ENCODE assay signal across 7 mouse cellular contexts in the genomic region with DNA sequence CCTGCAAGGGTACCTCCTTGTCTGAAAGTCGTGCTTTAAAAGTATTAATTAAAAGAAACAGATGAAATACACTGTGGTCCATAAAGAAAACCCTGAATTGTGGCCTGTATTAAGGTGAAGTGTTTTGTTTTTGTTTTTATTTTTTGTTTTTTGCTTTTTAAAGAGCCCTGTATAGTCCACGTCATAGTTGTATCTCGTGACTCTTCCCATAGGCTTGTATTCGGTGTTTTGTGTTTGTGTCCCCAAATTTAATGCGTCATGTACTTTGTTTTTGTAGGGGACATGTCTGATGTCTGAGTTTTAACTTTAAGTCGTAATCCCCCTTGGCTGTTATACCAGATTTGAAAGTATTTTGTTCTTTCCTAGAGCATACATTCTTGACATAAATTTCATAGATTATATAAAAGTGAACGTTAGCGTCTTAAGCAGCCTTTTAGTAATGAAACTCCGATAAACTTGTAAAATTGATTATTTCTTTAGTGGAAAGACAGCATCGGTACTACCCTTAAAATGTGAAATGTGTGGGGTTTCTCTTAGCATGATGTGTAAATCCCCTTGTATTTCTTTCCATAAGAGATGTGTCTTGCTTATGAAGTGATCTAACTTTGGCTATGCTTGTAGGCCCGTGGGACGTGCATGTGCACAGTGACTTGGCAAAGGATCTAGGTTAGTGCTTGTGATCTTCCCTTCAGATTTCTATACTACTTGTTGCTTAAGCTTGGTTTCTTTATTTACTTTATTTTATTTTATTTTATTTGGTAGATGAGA. TPM values are rescaled to one million over a fixed set of nuclear protein-coding genes. Genes with fewer than 3 reads are reported as not detected.
A peak's percentile ranks its signal among the peaks of the same experiment; 100 is the strongest.
DNase-seq lines count a peak whose midpoint lies in the region; ATAC-seq lines count a peak whose summit lies in the region.

No protein-coding gene starts in this region.

- peak overlapping the region; percentile 94; the same call in 1 of the 2 replicates for H3K27ac ChIP-seq in embryonic facial prominence, embryonic 12.5 days
- no peak overlapping the region for H3K27ac ChIP-seq in limb, embryonic 12.5 days
- peak overlapping the region; percentile 92 for H3K27ac ChIP-seq in stomach, embryonic 15.5 days

- DNase-seq in thymus, postnatal 0 days (ENCODE audit: low spot score) = no peak

- H3K4me1 ChIP-seq in megakaryocyte, embryonic 14.5 days = peaks cover 52% of the 10 kb centered on the region
- H3K4me1 ChIP-seq in embryonic facial prominence, embryonic 12.5 days = peaks cover 11% of the 10 kb centered on the region
- H3K4me1 ChIP-seq in limb, embryonic 12.5 days (replicated peaks) = peaks cover 8% of the 10 kb centered on the region
- peaks cover 5% of the 10 kb centered on the region; the same call in 1 of the 2 replicates for H3K4me1 ChIP-seq in stomach, embryonic 15.5 days

- no peaks in the 10 kb centered on the region for H3K27me3 ChIP-seq in megakaryocyte, embryonic 14.5 days (replicated peaks)
- no peaks in the 10 kb centered on the region for H3K27me3 ChIP-seq in embryonic facial prominence, embryonic 12.5 days
- H3K27me3 ChIP-seq in limb, embryonic 12.5 days = no peaks in the 10 kb centered on the region
- no peaks in the 10 kb centered on the region for H3K27me3 ChIP-seq in stomach, embryonic 15.5 days (replicated peaks)

- WGBS in embryonic facial prominence, embryonic 12.5 days = 49% methylated on average over 12 of the region's 12 CpGs
- 44% methylated on average over 12 of the region's 12 CpGs for WGBS in limb, embryonic 12.5 days
- 31% methylated on average over 12 of the region's 12 CpGs for WGBS in stomach, embryonic 15.5 days

- H3K9ac ChIP-seq in embryonic facial prominence, embryonic 12.5 days = peak overlapping the region; percentile 91
- peak overlapping the region; percentile 93 for H3K9ac ChIP-seq in limb, embryonic 12.5 days (replicated peaks)
- H3K9ac ChIP-seq in stomach, embryonic 15.5 days = peak overlapping the region; percentile 62; the same call in 1 of the 2 replicates

- peak overlapping the region; percentile 98 for H3K4me3 ChIP-seq in megakaryocyte, embryonic 14.5 days (replicated peaks)
- peak overlapping the region; percentile 88 for H3K4me3 ChIP-seq in embryonic facial prominence, embryonic 12.5 days
- H3K4me3 ChIP-seq in limb, embryonic 12.5 days (replicated peaks) = peak overlapping the region; percentile 91
- peak overlapping the region; percentile 79 for H3K4me3 ChIP-seq in stomach, embryonic 15.5 days (replicated peaks)

- peaks cover 43% of the 10 kb centered on the region for H3K36me3 ChIP-seq in megakaryocyte, embryonic 14.5 days (replicated peaks; ENCODE audit: low read length)
- H3K36me3 ChIP-seq in embryonic facial prominence, embryonic 12.5 days = no peaks in the 10 kb centered on the region; the same call in 1 of the 2 replicates
- H3K36me3 ChIP-seq in limb, embryonic 12.5 days = peaks cover 20% of the 10 kb centered on the region
- H3K36me3 ChIP-seq in stomach, embryonic 15.5 days = 0 out of 2 replicates have a peak, but pooled peaks cover 4% of the 10 kb centered on the region

- ATAC-seq in megakaryocyte, adult 5-6 weeks (ENCODE audit: poor library complexity, severe bottlenecking) = no peak
- no peak for ATAC-seq in embryonic facial prominence, embryonic 12.5 days (ENCODE audit: insufficient number of reproducible peaks, insufficient read depth, low FRiP score, low TSS enrichment)
- no peak for ATAC-seq in limb, embryonic 12.5 days (ENCODE audit: insufficient number of reproducible peaks, insufficient read depth, low FRiP score, low TSS enrichment, low read depth)
- no peak for ATAC-seq in stomach, embryonic 15.5 days (ENCODE audit: insufficient read depth, low FRiP score, low read depth)
- no peak for ATAC-seq in monocyte, adult 5-6 weeks (replicated peaks; ENCODE audit: insufficient number of reproducible peaks, low FRiP score, low TSS enrichment, poor library complexity, severe bottlenecking)

- H3K9me3 ChIP-seq in megakaryocyte, embryonic 14.5 days = no peaks in the 10 kb centered on the region
- H3K9me3 ChIP-seq in embryonic facial prominence, embryonic 12.5 days = no peaks in the 10 kb centered on the region
- no peaks in the 10 kb centered on the region for H3K9me3 ChIP-seq in limb, embryonic 12.5 days
- no peaks in the 10 kb centered on the region for H3K9me3 ChIP-seq in stomach, embryonic 15.5 days

- peak overlapping the region; percentile 68 for H3K4me2 ChIP-seq in embryonic facial prominence, embryonic 12.5 days (replicated peaks)
- H3K4me2 ChIP-seq in limb, embryonic 12.5 days = peak overlapping the region; percentile 84
- peak overlapping the region; percentile 56 for H3K4me2 ChIP-seq in stomach, embryonic 15.5 days

RNA-seq across cellular contexts. Expression of gene Fip1l1, which starts 1.1 kb away (rescaled TPM):
- polyA plus RNA-seq in megakaryocyte, embryonic 14.5 days (2012; ENCODE audit: insufficient read depth, low replicate concordance) = 11.5 and 77.9 TPM in 2 replicates
- 55.5 and 63.8 TPM in 2 replicates for total RNA-seq in megakaryocyte, adult 5-6 weeks (2015)
- total RNA-seq in megakaryocyte, adult 5-6 weeks (2017) = 115 and 117 TPM in 2 replicates
- 122 and 127 TPM in 2 replicates for polyA plus RNA-seq in embryonic facial prominence, embryonic 12.5 days (2016; fragmentation: Nextera tagmentation; extraction: Ambion mirVana)
- 133 and 135 TPM in 2 replicates for polyA plus RNA-seq in limb, embryonic 12.5 days (2016; fragmentation: Nextera tagmentation; extraction: Ambion mirVana)
- 75.9 and 76.9 TPM in 2 replicates for polyA plus RNA-seq in stomach, embryonic 15.5 days (2015; fragmentation: Nextera tagmentation; extraction: Ambion mirVana)
- total RNA-seq in monocyte, adult 5-6 weeks (2017) = 113 to 232 TPM (median 161 TPM) in 3 replicates
- polyA plus RNA-seq in thymus, postnatal 0 days (2015; fragmentation: Nextera tagmentation; extraction: Ambion mirVana) = 89.3 and 91.0 TPM in 2 replicates

RNA-seq across cellular contexts. Expression of gene Scfd2, which starts 4.8 kb away (rescaled TPM):
- 1.2 and 2.5 TPM in 2 replicates for polyA plus RNA-seq in megakaryocyte, embryonic 14.5 days (2012; ENCODE audit: insufficient read depth, low replicate concordance)
- total RNA-seq in megakaryocyte, adult 5-6 weeks (2015) = 10.2 TPM in 2 replicates
- 6.2 and 7.5 TPM in 2 replicates for total RNA-seq in megakaryocyte, adult 5-6 weeks (2017)
- 18.2 and 19.7 TPM in 2 replicates for polyA plus RNA-seq in embryonic facial prominence, embryonic 12.5 days (2016; fragmentation: Nextera tagmentation; extraction: Ambion mirVana)
- 18.4 and 19.1 TPM in 2 replicates for polyA plus RNA-seq in limb, embryonic 12.5 days (2016; fragmentation: Nextera tagmentation; extraction: Ambion mirVana)
- 19.5 and 19.7 TPM in 2 replicates for polyA plus RNA-seq in stomach, embryonic 15.5 days (2015; fragmentation: Nextera tagmentation; extraction: Ambion mirVana)
- 15.9 to 34.1 TPM (median 17.1 TPM) in 3 replicates for total RNA-seq in monocyte, adult 5-6 weeks (2017)
- 19.0 and 23.5 TPM in 2 replicates for polyA plus RNA-seq in thymus, postnatal 0 days (2015; fragmentation: Nextera tagmentation; extraction: Ambion mirVana)
